Mouse (Mus musculus) frontal cortex, adult (tissue): ENCODE measurements around the gene Gpr171.
A peak's percentile ranks its signal among the peaks of the same experiment; 100 is the strongest.
"Not testable (repeated sequence)": the region's sequence is repeated elsewhere in the genome, so short reads cannot be mapped to it uniquely, and the experiment has no call there.

Source experiments
- ATAC-seq: cut with Nextera tagmentation; 2 replicates; pipeline ENCODE4 v1.9.2; 2017; ENCODE audit warnings: mild to moderate bottlenecking, moderate library complexity, mixed read lengths; ENCODE audit not compliant: low TSS enrichment

Gpr171 gene

GRCm38 (mm10) chr3:59113973-59114517, 12.4 kb upstream of the Gpr171 start:
- ATAC-seq: peak; percentile 78

DNA sequence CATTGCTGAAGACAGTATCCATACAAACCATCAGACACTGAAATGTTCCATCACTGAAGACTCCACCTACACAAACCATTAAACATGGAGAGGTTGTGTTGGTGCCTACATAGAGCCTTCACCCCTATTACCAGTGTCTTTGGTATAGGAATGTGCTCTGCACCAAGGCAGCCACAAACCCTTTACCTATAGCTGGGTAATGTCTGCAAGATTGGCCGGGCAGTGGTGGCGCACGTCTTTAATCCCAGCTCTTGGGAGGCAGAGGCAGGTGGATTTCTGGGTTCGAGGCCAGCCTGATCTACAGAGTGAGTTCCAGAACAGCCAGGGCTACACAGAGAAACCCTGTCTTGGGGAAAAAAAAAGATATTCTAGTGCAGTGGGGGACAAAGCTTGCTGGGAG, 11.7 kb upstream of the Gpr171 start:
- not testable (repeated sequence) for ATAC-seq

DNA sequence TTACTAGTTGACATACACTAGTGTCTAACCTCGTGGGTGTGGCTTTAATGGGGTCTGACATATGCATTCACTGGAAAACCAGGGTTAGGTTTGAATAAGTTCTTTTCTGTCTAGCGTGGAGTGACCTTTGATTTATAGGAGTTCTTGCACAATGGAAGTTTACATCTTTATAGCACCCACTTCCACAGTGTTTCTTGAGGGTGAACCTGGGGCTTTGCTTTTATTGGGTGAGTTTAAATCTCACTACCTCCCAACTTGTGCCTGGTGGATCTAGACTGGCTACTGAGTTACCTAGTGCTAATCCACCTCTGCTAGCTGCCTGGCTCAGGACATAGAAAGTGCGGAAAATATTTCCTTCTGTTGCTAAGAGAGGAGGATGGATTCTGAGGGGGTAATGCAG, 10.3 kb upstream of the Gpr171 start:
- ATAC-seq: no peak

DNA sequence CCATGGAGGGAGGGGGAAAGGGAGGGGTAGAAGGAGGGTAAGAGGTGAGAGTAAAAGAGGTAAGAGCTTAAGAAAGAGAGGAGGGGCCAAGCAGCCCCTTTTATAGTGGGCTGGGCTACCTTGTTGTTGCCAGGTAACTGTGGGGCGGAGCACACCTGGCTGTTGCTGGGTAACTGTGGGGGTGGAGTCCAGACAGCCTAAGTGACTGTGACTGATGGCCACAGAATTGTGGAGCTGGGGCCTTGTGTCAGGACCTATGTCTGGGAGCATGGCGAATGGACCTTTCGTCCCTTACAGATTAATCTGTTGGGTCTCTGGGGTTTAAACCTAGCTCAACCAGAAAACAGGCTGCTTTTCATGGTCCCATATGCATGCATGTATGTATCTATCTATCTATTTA, 8.2 kb upstream of the Gpr171 start:
- not testable (repeated sequence) for ATAC-seq

DNA sequence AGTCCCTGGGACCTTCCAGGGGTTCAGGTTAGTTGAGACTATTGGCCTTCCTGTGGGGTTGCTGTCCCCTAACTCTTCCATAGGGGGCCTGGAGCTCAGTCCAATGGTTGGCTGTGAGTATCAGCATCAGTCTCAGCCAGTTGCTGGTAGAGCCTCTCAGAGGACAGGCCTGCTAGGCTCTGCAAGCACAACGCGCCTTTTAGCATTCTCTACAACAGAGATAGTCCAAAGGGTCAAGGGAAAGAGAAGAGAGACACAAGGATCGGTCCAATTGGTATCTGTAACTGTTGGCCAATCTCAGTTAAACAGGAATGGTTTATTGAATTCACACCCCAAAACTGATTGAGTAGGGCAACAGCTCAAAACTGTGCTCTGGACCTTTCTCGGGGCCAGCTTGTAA, 5.8 kb upstream of the Gpr171 start:
- no peak for ATAC-seq

DNA sequence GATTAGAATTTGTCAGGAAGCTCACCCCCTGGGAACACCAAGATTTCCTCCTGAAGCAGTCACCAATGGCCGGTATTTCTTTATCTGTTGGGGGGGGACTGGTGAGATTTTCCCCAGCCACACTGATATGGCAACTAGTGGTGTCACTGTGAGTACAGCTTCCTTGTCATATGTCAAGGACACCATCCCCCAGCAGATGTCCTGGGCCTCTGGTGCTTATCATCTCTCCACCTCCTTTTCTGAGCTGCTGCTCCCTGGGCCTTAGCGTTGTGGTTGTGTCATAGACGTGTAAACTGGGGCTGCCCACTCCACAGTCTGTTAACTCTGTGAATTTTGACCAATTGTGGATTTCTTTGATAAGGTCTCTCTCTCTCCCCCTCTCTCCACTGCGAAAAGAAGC, 2.8 kb upstream of the Gpr171 start:
- no peak for ATAC-seq

GRCm38 (mm10) chr3:59102146-59102545, 525 bp upstream of the Gpr171 start:
- no peak for ATAC-seq

- no peak for ATAC-seq
Observed at GRCm38 (mm10) chr3:59098540-59098939, 3.1 kb downstream of the Gpr171 start.

GRCm38 (mm10) chr3:59097421-59097820, 4.2 kb downstream of the Gpr171 start:
- ATAC-seq: no peak

- no peak for ATAC-seq
Observed at GRCm38 (mm10) chr3:59092702-59093101, 8.9 kb downstream of the Gpr171 start.

GRCm38 (mm10) chr3:59080919-59081318, 20.7 kb downstream of the Gpr171 start:
- no peak for ATAC-seq

GRCm38 (mm10) chr3:59080293-59080916, 21.2 kb downstream of the Gpr171 start:
- ATAC-seq: no peak

GRCm38 (mm10) chr3:59079327-59079726, 22.3 kb downstream of the Gpr171 start:
- ATAC-seq: peak; percentile 76; the same call in 1 of the 2 replicates

GRCm38 (mm10) chr3:59078585-59078984, 23.0 kb downstream of the Gpr171 start:
- ATAC-seq: no peak

DNA sequence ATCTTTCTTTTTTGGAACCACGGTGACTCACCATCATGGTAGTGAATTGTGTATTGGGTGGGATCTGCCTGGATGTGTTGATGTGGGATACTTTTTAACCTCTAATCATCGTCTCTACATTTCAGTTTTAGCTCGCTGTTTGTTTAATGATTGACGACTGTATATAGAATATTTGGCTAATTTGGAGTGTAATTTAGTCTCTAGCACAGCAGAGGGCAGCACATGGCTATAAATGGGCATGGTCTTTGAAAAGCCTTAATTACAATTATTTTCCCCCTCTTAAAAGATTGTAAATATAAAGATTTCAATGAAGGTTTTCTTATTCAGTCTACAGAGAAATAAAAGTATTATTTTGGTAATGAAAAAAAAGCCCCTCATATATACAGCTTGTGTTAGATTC, 24.3 kb downstream of the Gpr171 start:
- ATAC-seq: no peak

DNA sequence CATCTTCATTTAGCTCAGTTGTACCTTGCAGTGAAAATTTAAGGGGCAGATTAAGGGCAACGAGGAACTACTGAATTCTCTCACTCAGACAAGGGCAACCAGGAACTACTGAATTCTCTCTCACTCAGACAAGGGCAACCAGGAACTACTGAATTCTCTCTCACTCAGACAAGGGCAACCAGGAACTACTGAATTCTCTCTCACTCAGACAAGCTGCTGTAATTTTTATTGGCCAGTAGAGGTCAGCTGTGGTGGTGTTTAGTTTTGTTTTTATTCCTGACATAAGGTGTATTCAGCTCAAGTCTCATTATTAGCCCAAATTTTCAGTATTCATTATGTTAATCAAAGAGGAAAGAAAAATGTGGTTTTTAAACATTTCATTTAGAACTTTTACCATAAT, 32.5 kb downstream of the Gpr171 start:
- ATAC-seq: not testable (repeated sequence)

DNA sequence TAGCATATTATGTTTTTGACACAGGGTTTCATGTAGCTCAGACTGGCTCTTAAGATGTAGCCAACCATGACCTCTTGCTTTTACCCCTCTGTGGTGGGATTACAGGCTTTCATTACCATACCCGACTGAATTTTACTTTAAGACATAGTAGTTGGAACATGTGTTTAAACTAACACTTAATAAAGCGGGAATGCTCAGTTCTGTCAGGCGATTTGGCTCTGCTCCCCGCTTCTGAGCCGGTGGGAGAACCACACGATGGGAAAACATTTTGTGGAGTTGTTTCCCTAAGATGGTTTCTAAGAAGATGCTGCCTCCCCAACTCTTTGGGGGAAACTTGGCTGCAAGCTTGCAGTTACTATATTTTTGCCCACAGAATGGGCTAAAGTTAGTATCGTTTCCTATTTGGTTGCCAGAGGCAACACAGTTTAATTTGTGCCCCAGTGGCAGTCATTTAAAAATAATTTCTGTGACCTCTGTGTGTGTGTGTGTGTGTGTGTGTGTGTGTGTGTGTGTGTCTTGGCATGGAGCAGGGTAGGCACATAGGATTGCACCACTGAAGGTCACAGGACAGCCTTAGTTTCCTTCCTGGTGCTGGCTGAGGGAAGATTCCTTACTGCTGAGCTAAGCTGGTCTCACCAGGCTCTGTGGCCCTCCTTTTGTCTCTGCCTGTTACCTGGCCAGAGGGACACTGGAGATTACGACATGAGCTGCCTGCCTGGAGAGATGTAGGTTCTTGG, 34.9 kb downstream of the Gpr171 start:
- ATAC-seq: peak; percentile 81

DNA sequence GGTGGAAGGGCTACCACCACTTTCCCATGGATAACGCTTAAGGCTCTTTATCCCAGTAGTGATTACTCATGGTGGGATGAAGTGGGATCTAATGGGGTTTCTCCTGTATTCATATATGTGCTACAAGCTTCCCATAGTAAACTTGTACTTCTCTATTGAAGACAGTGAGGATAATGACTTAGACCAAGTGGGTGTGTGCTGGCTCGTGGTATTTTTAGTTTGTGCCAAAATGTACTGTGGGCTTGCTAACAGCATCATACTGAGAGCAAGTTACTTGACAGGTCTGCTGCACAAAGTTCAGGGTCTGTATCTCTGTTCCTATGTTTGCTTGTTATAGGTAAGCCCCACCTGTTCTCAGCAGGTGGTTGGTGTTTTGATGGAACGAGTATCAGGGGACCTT, 35.7 kb downstream of the Gpr171 start:
- peak; percentile 82 for ATAC-seq

GRCm38 (mm10) chr3:59063431-59063830, 38.2 kb downstream of the Gpr171 start:
- ATAC-seq: no peak

DNA sequence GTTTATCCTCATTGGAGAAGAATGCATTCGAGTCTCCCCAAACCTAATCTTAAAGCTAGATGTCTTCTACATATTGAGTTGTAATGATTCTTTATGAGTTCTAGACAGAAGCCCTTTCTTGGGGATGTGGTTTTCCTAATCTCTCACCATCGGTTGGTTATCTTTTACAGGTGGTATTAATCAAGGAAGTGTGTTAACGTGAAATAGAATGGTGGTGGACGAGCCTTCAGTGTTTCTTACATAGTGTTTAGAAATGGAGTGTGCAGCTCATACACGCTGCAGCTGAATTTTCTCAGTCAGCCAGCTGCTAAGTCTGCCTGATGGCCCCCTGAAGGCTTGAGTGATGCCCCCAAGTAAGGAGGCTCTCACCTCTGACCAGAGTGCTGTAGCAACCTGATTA, 39.5 kb downstream of the Gpr171 start:
- ATAC-seq: no peak

- no peak for ATAC-seq
Observed at GRCm38 (mm10) chr3:59060131-59060530, 41.5 kb downstream of the Gpr171 start.

DNA sequence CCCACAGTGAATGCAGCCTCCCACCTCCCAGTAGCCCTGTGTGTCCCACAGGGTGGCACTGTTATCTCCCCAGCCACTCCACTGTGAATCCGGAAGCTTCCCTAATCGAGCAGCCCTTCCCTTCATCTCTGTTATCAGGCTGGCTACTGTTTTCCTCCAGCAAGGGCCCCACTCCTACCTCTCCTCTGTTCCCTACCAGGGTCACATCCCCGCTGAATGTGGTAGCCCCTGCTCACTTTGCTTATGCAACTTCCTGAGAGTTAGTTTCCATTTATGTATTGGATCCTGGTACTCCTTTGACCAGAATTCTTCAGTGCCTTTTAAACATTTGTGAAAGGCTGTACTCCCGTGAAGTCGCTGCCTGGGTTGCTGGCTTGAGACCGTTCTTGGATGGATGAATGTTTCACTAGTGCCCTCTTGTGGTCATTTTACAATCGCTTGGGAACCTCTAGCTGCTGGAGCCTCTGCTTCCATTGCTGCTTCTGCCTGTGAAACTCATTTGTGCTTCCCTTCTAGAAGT, 42.5 kb downstream of the Gpr171 start:
- peak; percentile 96 for ATAC-seq
